Mouse (Mus musculus) MEL (cell line): ENCODE results near the gene Fank1.

Source experiments
- CTCF ChIP-seq, 3 experiments: IDR thresholded peaks in 2 of 3; conservative IDR thresholded peaks in 1 of 3; 2 replicates each; pipeline ENCODE4 v1.5.1; 2011 to 2012; ENCODE audit warnings: low read length in 3 of 3, low read depth in 2 of 3, mild to moderate bottlenecking in 2 of 3, improper control_type of control experiment in 1 of 3, inconsistent platforms in 1 of 3, mixed read lengths in 1 of 3, moderate library complexity in 1 of 3; ENCODE audit not compliant: control insufficient read depth in 1 of 3, insufficient read depth in 1 of 3, poor library complexity in 1 of 3, severe bottlenecking in 1 of 3
- E2F4 ChIP-seq: IDR thresholded peaks from 2 replicates; pipeline ENCODE4 v1.6.1; 2011; ENCODE audit warnings: low read depth, low read length, improper control_type of control experiment, borderline replicate concordance
- GATA1 ChIP-seq: IDR thresholded peaks from 2 replicates; pipeline ENCODE4 v1.6.1; 2011; ENCODE audit warnings: low read depth, low read length, improper control_type of control experiment
- HCFC1 ChIP-seq: IDR thresholded peaks from 2 replicates; pipeline ENCODE4 v1.6.1; 2012; ENCODE audit warnings: low read depth, mild to moderate bottlenecking, inconsistent platforms, low read length, improper control_type of control experiment, moderate library complexity
- KAT2A ChIP-seq: conservative IDR thresholded peaks from 2 replicates; pipeline ENCODE4 v1.6.1; 2012; ENCODE audit warnings: low read depth, low read length, improper control_type of control experiment, inconsistent platforms
- MAX ChIP-seq: IDR thresholded peaks from 2 replicates; pipeline ENCODE4 v1.6.1; 2011; ENCODE audit warnings: low read length, improper control_type of control experiment
- NRF1 ChIP-seq: IDR thresholded peaks from 2 replicates; pipeline ENCODE4 v1.6.1; 2014; ENCODE audit warnings: low read depth, mild to moderate bottlenecking, inconsistent platforms, low read length, improper control_type of control experiment, moderate library complexity; ENCODE audit not compliant: poor library complexity, insufficient read depth, severe bottlenecking
- TAL1 ChIP-seq: IDR thresholded peaks from 2 replicates; pipeline ENCODE4 v1.6.1; 2012; ENCODE audit warnings: mild to moderate bottlenecking, inconsistent platforms, low read length, moderate library complexity, mixed read lengths
- TBP ChIP-seq: IDR thresholded peaks from 2 replicates; pipeline ENCODE4 v1.8.0; 2011; ENCODE audit warnings: low read depth, low read length, improper control_type of control experiment
- USF1 ChIP-seq: IDR thresholded peaks from 2 replicates; pipeline ENCODE4 v1.6.1; 2014; ENCODE audit warnings: low read depth, mild to moderate bottlenecking, inconsistent platforms, low read length, improper control_type of control experiment, moderate library complexity
- ZC3H11A ChIP-seq: IDR thresholded peaks from 2 replicates; pipeline ENCODE4 v1.6.1; 2012; ENCODE audit warnings: low read depth, mild to moderate bottlenecking, inconsistent platforms, low read length, improper control_type of control experiment

DNA sequence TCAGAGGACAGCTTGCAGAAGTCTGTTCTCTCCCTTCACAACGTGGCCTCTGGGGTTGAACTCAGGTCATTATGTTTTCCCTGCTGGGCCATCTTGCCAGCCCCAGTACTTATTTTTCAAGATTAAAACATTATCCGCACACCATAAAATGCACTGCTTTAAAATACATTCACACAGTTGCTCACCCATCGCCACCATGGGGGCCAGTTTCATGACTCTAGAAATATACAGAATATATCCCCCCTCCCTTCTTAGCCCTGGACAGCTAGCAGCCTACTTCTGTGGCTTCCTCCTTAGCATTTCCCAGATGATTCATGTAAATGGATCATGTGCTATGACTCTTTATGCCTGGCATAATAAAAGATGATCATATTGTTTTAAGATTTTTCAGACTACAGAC lies 99.5 kb downstream of the Fank1 start:
- TF ChIP-seq CTCF (IDR thresholded peaks at IDR 0.05 in 2 of 3, conservative IDR thresholded peaks at IDR 0.05 in 1 of 3; ENCODE audit: control insufficient read depth in 1 of 3, insufficient read depth in 1 of 3, low read depth in 2 of 3, low read length in 3 of 3, poor library complexity in 1 of 3, severe bottlenecking in 1 of 3) (no peak), E2F4 (no peak), ZC3H11A (no peak), TAL1 (no peak), GATA1 (no peak), KAT2A (no peak), HCFC1 (no peak), TBP (no peak), USF1 (no peak), NRF1 (no peak), MAX (no peak)
